Mouse (Mus musculus) right cerebral cortex, postnatal 36 days (tissue): Measurements from ENCODE around the gene Slco1a5.
A peak's percentile ranks its signal among the peaks of the same experiment; 100 is the strongest.
"Not testable (repeated sequence)": the region's sequence is repeated elsewhere in the genome, so short reads cannot be mapped to it uniquely, and the experiment has no call there.

Experiments
- DNase-seq, 2 experiments: peaks; one replicate each; pipeline ENCODE4 v3.0.0; 2022; ENCODE audit warnings: low spot score in 2 of 2, mixed read lengths in 1 of 2

Slco1a5 gene

GRCm38 (mm10) chr6:142289413-142290118 is 33.2 kb downstream of the Slco1a5 start:
- no peak for DNase-seq

- DNase-seq, result no peak
Observed at GRCm38 (mm10) chr6:142275721-142276442, 46.9 kb downstream of the Slco1a5 start.

- not testable (repeated sequence) for DNase-seq
Observed at GRCm38 (mm10) chr6:142250738-142251307, 72.0 kb downstream of the Slco1a5 start.

- no peak for DNase-seq
Observed at GRCm38 (mm10) chr6:142245065-142245464, 77.7 kb downstream of the Slco1a5 start.

- no peak for DNase-seq
Observed at GRCm38 (mm10) chr6:142239468-142239867, 83.3 kb downstream of the Slco1a5 start.

- DNase-seq, result peak in 1 of 2 experiments; percentile 16
Observed at GRCm38 (mm10) chr6:142220138-142220537, 102.6 kb downstream of the Slco1a5 start.

- DNase-seq, result no peak
Observed at GRCm38 (mm10) chr6:142211821-142212220, 111.0 kb downstream of the Slco1a5 start.

- DNase-seq, result no peak
Observed at GRCm38 (mm10) chr6:142209749-142210148, 113.0 kb downstream of the Slco1a5 start.

GRCm38 (mm10) chr6:142208421-142208820 is 114.4 kb downstream of the Slco1a5 start, which contains the start of gene Slco1a6:
Gene Slco1a6 (minus strand): TSS chr6:142208521.
- DNase-seq, result no peak

GRCm38 (mm10) chr6:142200524-142200923 is 122.3 kb downstream of the Slco1a5 start:
- DNase-seq, result no peak

- DNase-seq, result no peak
Observed at GRCm38 (mm10) chr6:142194245-142194644, 128.5 kb downstream of the Slco1a5 start.

GRCm38 (mm10) chr6:142191962-142192361 is 130.8 kb downstream of the Slco1a5 start:
- no peak for DNase-seq

- no peak for DNase-seq
Observed at GRCm38 (mm10) chr6:142187426-142187825, 135.4 kb downstream of the Slco1a5 start.

- no peak for DNase-seq
Observed at GRCm38 (mm10) chr6:142185868-142186415, 136.8 kb downstream of the Slco1a5 start.
